Mouse (Mus musculus) heart, embryonic 15.5 days (tissue): ENCODE results near the gene Cul1. TPM values are rescaled to one million over a fixed set of nuclear protein-coding genes. Genes with fewer than 3 reads are reported as not detected.
A peak's percentile ranks its signal among the peaks of the same experiment; 100 is the strongest.

Experiments used
- ATAC-seq: fragments of 200-750 bp; cut with Nextera tagmentation; replicated peaks from 2 replicates; pipeline ENCODE4 v1.8.0; 2017; ENCODE audit warnings: low read depth, moderate TSS enrichment; ENCODE audit not compliant: insufficient number of reproducible peaks, insufficient read depth, low FRiP score
- H3K27ac ChIP-seq: fragments of 300-500 bp; sonication (generic); 2 replicates; pipeline ENCODE4 v1.5.1; 2015; ENCODE audit warnings: mild to moderate bottlenecking, inconsistent platforms
- H3K27me3 ChIP-seq: fragments of 300-500 bp; sonication (generic); 2 replicates; pipeline ENCODE4 v1.6.1; 2015; ENCODE audit warnings: inconsistent platforms
- H3K36me3 ChIP-seq: fragments of 300-500 bp; sonication (generic); 2 replicates; pipeline ENCODE4 v1.6.1; 2015; ENCODE audit warnings: mild to moderate bottlenecking, inconsistent platforms
- H3K4me1 ChIP-seq: fragments of 300-500 bp; sonication (generic); replicated peaks from 2 replicates; pipeline ENCODE4 v1.6.1; 2015; ENCODE audit warnings: inconsistent platforms
- H3K4me2 ChIP-seq: fragments of 300-500 bp; sonication (generic); 2 replicates; pipeline ENCODE4 v1.6.1; 2015; ENCODE audit warnings: inconsistent platforms, mild to moderate bottlenecking, moderate library complexity
- H3K4me3 ChIP-seq: fragments of 300-500 bp; sonication (generic); 2 replicates; pipeline ENCODE4 v1.5.1; 2015; ENCODE audit warnings: mild to moderate bottlenecking, inconsistent platforms
- H3K9ac ChIP-seq: fragments of 300-500 bp; sonication (generic); 2 replicates; pipeline ENCODE4 v1.6.1; 2015; ENCODE audit warnings: mild to moderate bottlenecking, inconsistent platforms
- H3K9me3 ChIP-seq: fragments of 300-500 bp; sonication (generic); replicated peaks from 2 replicates; pipeline ENCODE4 v1.6.1; 2016; ENCODE audit warnings: inconsistent platforms
- WGBS: fragments of 180-500 bp; shearing (Covaris S2); methylation state at CpG from one replicate; pipeline ENCODE4 v1.1.7; 2015; ENCODE audit warnings: mixed read lengths; 5-methylcytosine and 5-hydroxymethylcytosine counted together
- polyA plus RNA-seq: library from polyadenylated mRNA; unstranded; fragments of >200 nt; fragmentation: Nextera tagmentation; extraction: Ambion mirVana; gene quantifications from 2 replicates; pipeline ENCODE4 v1.2.1, GENCODE M21; 2015

The Cul1 gene
- polyA plus RNA-seq, 1 experiment from 2014 or later = 83.5 TPM

- H3K4me3 ChIP-seq = no peak overlapping the region
- no peak overlapping the region for H3K27ac ChIP-seq
- WGBS = 79% methylated on average over 1 of the region's 1 CpGs
- no peak overlapping the region for H3K9ac ChIP-seq
- H3K4me2 ChIP-seq = no peak overlapping the region
- no peaks in the 10 kb centered on the region for H3K9me3 ChIP-seq
- ATAC-seq = no peak
- no peaks in the 10 kb centered on the region for H3K4me1 ChIP-seq
- no peaks in the 10 kb centered on the region for H3K36me3 ChIP-seq
- no peaks in the 10 kb centered on the region for H3K27me3 ChIP-seq
Measured at GRCm38 (mm10) chr6:47447658-47448057, 5.5 kb upstream of the Cul1 start.

- WGBS = under 1% methylated on average over 42 of the region's 42 CpGs
Measured at GRCm38 (mm10) chr6:47453522-47454130, 428 bp downstream of the Cul1 start.

GRCm38 (mm10) chr6:47454131-47454574, 955 bp downstream of the Cul1 start:
- H3K36me3 ChIP-seq = no peaks in the 10 kb centered on the region
- peak overlapping the region; percentile 99 for H3K4me3 ChIP-seq
- peaks cover 28% of the 10 kb centered on the region for H3K4me1 ChIP-seq
- peak; percentile 91 for ATAC-seq
- no peaks in the 10 kb centered on the region for H3K9me3 ChIP-seq
- under 1% methylated on average over 45 of the region's 72 CpGs for WGBS
- H3K4me2 ChIP-seq = peak overlapping the region; percentile 88
- H3K9ac ChIP-seq = peak overlapping the region; percentile 99
- H3K27me3 ChIP-seq = no peaks in the 10 kb centered on the region
- H3K27ac ChIP-seq = peak overlapping the region; percentile 99

More at GRCm38 (mm10) chr6:47453522-47454130, 428 bp downstream of the Cul1 start:
- peak; percentile 50 for ATAC-seq
- peak overlapping the region; percentile 99 for H3K4me3 ChIP-seq
- H3K36me3 ChIP-seq = no peaks in the 10 kb centered on the region
- peak overlapping the region; percentile 88 for H3K4me2 ChIP-seq
- H3K9ac ChIP-seq = peak overlapping the region; percentile 99
- H3K27ac ChIP-seq = peak overlapping the region; percentile 99
- H3K9me3 ChIP-seq = no peaks in the 10 kb centered on the region
- no peaks in the 10 kb centered on the region for H3K27me3 ChIP-seq
- peaks cover 28% of the 10 kb centered on the region for H3K4me1 ChIP-seq

DNA sequence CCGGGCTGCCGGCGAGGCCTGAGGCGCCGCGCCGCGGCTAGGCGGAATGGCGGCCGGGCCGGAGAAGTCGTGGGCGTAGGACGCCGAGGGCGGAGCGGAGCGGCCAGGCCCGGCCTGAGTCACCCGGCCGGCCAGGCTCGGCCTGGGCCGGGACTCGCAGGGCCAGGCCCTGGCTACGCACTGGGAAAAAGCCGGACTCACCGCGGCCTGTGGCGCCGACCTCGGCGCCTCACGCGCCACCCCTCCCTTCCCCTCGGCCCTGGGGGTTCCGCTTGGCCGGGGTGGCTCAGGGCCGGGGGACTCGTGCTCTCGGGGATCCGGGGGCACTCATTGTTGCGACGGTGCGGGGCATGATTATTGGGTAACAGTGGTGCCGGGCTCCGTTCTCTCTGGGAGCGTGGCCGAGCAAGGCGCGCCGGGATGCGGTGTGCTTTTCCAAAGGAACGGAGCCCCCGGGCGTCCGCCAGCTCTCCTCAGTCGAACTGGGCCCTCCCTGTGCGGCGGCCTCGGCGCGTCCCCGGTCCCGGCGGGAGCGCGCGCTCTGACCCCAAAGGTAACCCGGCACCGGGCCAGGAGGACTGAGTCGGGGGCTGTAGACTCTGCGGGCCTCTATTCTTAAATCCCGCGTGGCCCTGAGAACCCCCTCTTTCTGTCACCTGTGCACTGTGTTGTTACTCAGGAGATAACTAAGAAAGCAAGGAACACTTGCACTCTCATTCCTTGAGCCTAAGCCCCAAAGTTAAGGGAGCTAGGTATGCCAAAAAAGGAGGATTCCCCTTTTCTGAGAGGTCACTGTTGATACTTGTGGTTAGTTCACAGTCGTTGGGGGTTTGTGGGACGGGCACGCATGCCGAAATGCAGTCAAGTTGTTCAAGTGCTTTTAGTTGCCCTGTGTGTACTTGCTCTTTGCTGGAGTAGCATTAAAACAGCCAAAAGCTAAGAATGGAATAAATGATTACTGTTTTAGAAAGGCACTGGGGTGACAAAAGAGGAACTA, 1.7 kb downstream of the Cul1 start:
- Histone ChIP-seq H3K4me2 (peak overlapping the region; percentile 88), H3K27me3 (no peaks in the 10 kb centered on the region), H3K9me3 (no peaks in the 10 kb centered on the region), H3K36me3 (no peaks in the 10 kb centered on the region), H3K9ac (peak overlapping the region; percentile 99), H3K27ac (peak overlapping the region; percentile 99), H3K4me3 (peak overlapping the region; percentile 99), H3K4me1 (peaks cover 28% of the 10 kb centered on the region)
- peak; percentile 78 for ATAC-seq
- 0% methylated on average over 56 of the region's 79 CpGs for WGBS

DNA sequence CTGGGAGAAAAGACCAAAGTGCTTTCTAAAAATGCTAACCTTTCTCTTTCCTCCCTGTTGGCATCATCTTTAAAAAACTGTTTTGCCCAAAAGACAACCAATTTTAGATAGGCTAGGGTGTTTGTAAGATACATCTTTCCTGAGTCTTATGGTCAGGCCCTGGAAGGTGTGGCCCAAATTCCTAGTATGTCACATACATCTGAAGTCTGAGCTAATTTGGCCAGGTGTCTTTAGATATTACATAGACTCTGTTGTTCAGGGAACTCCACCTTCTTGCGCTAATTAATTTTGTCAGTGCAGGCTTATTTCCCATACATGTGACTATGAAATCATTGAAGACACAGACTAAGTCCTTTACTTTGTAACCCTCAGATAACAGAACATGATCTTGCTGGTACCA, 2.6 kb downstream of the Cul1 start:
- ATAC-seq = no peak
- 80% methylated on average over 1 of the region's 1 CpGs for WGBS

GRCm38 (mm10) chr6:47456853-47457252, 3.7 kb downstream of the Cul1 start:
- H3K27ac ChIP-seq = no peak overlapping the region
- H3K27me3 ChIP-seq = no peaks in the 10 kb centered on the region
- no peaks in the 10 kb centered on the region for H3K36me3 ChIP-seq
- H3K4me2 ChIP-seq = no peak overlapping the region
- 40% methylated on average over 2 of the region's 2 CpGs for WGBS
- no peak overlapping the region for H3K4me3 ChIP-seq
- ATAC-seq = no peak
- peaks cover 28% of the 10 kb centered on the region for H3K4me1 ChIP-seq
- H3K9me3 ChIP-seq = no peaks in the 10 kb centered on the region
- no peak overlapping the region for H3K9ac ChIP-seq

More for the DNA sequence above, 2.6 kb downstream of the Cul1 start:
- H3K27me3 ChIP-seq = no peaks in the 10 kb centered on the region
- H3K27ac ChIP-seq = no peak overlapping the region
- no peak overlapping the region; the same call in 1 of the 2 replicates for H3K9ac ChIP-seq
- H3K36me3 ChIP-seq = no peaks in the 10 kb centered on the region
- H3K4me3 ChIP-seq = peak overlapping the region; percentile 99
- no peaks in the 10 kb centered on the region for H3K9me3 ChIP-seq
- peaks cover 28% of the 10 kb centered on the region for H3K4me1 ChIP-seq
- H3K4me2 ChIP-seq = peak overlapping the region; percentile 88

GRCm38 (mm10) chr6:47465400-47465799, 12.2 kb downstream of the Cul1 start:
- WGBS = 39% methylated on average over 2 of the region's 2 CpGs
- Histone ChIP-seq H3K27me3 (no peaks in the 10 kb centered on the region), H3K9me3 (no peaks in the 10 kb centered on the region), H3K4me2 (no peak overlapping the region), H3K4me3 (no peak overlapping the region), H3K36me3 (0 out of 2 replicates have a peak, but pooled peaks cover 2% of the 10 kb centered on the region), H3K27ac (no peak overlapping the region), H3K9ac (no peak overlapping the region), H3K4me1 (0 out of 2 replicates have a peak, but pooled peaks cover 4% of the 10 kb centered on the region)
- ATAC-seq = no peak

GRCm38 (mm10) chr6:47466488-47466887, 13.3 kb downstream of the Cul1 start:
- Histone ChIP-seq H3K4me1 (0 out of 2 replicates have a peak, but pooled peaks cover 4% of the 10 kb centered on the region), H3K36me3 (0 out of 2 replicates have a peak, but pooled peaks cover 2% of the 10 kb centered on the region), H3K4me3 (no peak overlapping the region), H3K4me2 (no peak overlapping the region), H3K9ac (no peak overlapping the region), H3K27me3 (no peaks in the 10 kb centered on the region), H3K27ac (no peak overlapping the region), H3K9me3 (no peaks in the 10 kb centered on the region)
- 92% methylated on average over 2 of the region's 2 CpGs for WGBS
- no peak for ATAC-seq

GRCm38 (mm10) chr6:47467058-47467457, 13.9 kb downstream of the Cul1 start:
- ATAC-seq = no peak
- Histone ChIP-seq H3K36me3 (0 out of 2 replicates have a peak, but pooled peaks cover 2% of the 10 kb centered on the region), H3K9me3 (no peaks in the 10 kb centered on the region), H3K27me3 (no peaks in the 10 kb centered on the region), H3K4me1 (0 out of 2 replicates have a peak, but pooled peaks cover 4% of the 10 kb centered on the region), H3K27ac (no peak overlapping the region), H3K4me3 (no peak overlapping the region), H3K9ac (no peak overlapping the region), H3K4me2 (no peak overlapping the region)

GRCm38 (mm10) chr6:47469760-47470159, 16.6 kb downstream of the Cul1 start:
- no peak overlapping the region for H3K4me2 ChIP-seq
- H3K9me3 ChIP-seq = no peaks in the 10 kb centered on the region

DNA sequence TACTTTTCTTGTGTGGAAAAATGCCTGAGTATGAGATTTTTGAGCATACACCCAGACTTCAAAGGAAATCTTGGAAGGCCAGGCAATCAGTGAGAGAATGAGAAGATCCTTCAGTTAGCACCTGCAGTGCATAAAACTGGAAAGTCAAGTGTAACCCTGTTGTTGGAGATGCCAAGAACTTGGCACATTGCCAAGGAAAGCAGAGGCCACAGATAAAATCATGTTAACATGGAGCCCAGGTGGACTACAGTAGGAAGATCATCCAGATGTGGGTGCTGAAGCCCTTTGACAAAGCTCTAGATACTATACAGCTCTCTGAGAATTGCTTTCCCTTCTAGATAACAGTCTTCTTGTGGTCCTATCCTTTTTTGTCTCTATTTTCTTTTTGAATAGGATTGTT, 19.2 kb downstream of the Cul1 start:
- H3K4me1 ChIP-seq = 0 out of 2 replicates have a peak, but pooled peaks cover 3% of the 10 kb centered on the region
- H3K9ac ChIP-seq = no peak overlapping the region
- H3K27ac ChIP-seq = no peak overlapping the region
- H3K9me3 ChIP-seq = no peaks in the 10 kb centered on the region
- no peaks in the 10 kb centered on the region for H3K27me3 ChIP-seq
- H3K36me3 ChIP-seq = 0 out of 2 replicates have a peak, but pooled peaks cover 2% of the 10 kb centered on the region
- no peak overlapping the region for H3K4me2 ChIP-seq
- no peak for ATAC-seq
- H3K4me3 ChIP-seq = no peak overlapping the region

More at GRCm38 (mm10) chr6:47469760-47470159, 16.6 kb downstream of the Cul1 start:
- H3K4me1 ChIP-seq = 0 out of 2 replicates have a peak, but pooled peaks cover 6% of the 10 kb centered on the region
- no peak overlapping the region for H3K9ac ChIP-seq
- H3K36me3 ChIP-seq = 0 out of 2 replicates have a peak, but pooled peaks cover 2% of the 10 kb centered on the region
- ATAC-seq = no peak
- H3K4me3 ChIP-seq = no peak overlapping the region
- H3K27me3 ChIP-seq = no peaks in the 10 kb centered on the region
- H3K27ac ChIP-seq = no peak overlapping the region
